Mouse (Mus musculus): Measurements from ENCODE around the gene Pard3b. TPM values are rescaled to one million over a fixed set of nuclear protein-coding genes. Genes with fewer than 3 reads are reported as not detected.

Pard3b gene
- polyA plus RNA-seq, 1 experiment, result 0.42 TPM

DNA sequence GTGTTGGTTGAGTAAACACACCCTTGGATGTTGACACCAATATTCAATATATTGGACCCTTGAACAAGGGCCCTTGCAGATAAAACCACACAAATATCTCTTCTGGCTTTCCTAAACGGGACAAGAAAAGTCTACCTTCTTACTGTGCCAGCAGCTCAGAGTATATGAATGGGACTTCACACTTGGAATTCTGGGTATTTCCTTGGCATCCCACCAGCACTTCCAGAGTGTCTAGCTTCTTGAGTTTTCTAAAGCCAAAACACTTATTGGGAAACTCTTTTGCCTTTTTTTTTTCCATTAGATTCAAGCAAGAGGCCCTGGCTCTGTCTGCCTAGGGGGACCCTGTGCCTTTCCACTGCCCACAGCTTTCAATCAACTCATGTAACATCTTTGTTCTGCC, 991.3 kb downstream of the Pard3b start:
- TF ChIP-seq POLR2A (IDR thresholded peaks at IDR 0.05; ENCODE audit: insufficient read depth, low read length) (no peak), CTCF (IDR thresholded peaks at IDR 0.05; ENCODE audit: low read depth, low read length) (no peak), EP300 (IDR thresholded peaks at IDR 0.05; ENCODE audit: insufficient read depth, low read depth, low read length) (no peak)
- no peak overlapping the region for H3K27ac ChIP-seq (ENCODE audit: insufficient read depth, low read length)
- no peaks in the 10 kb centered on the region; the same call in 1 of the 2 replicates for H3K27me3 ChIP-seq (ENCODE audit: control insufficient read depth, insufficient read depth, low read length, poor library complexity, severe bottlenecking)
- no peaks in the 10 kb centered on the region for H3K36me3 ChIP-seq (ENCODE audit: control insufficient read depth, insufficient read depth, low read length, poor library complexity, severe bottlenecking)
- no peaks in the 10 kb centered on the region; the same call in 1 of the 2 replicates for H3K9me3 ChIP-seq (replicated peaks; ENCODE audit: control insufficient read depth, insufficient read depth, low read length, poor library complexity, severe bottlenecking)
- H3K9ac ChIP-seq (ENCODE audit: low read depth, poor library complexity, severe bottlenecking), result no peak overlapping the region
- H3K4me3 ChIP-seq (ENCODE audit: low read depth, low read length), result no peak overlapping the region
- H3K4me1 ChIP-seq (ENCODE audit: control insufficient read depth, insufficient read depth, low read length), result no peaks in the 10 kb centered on the region

DNA sequence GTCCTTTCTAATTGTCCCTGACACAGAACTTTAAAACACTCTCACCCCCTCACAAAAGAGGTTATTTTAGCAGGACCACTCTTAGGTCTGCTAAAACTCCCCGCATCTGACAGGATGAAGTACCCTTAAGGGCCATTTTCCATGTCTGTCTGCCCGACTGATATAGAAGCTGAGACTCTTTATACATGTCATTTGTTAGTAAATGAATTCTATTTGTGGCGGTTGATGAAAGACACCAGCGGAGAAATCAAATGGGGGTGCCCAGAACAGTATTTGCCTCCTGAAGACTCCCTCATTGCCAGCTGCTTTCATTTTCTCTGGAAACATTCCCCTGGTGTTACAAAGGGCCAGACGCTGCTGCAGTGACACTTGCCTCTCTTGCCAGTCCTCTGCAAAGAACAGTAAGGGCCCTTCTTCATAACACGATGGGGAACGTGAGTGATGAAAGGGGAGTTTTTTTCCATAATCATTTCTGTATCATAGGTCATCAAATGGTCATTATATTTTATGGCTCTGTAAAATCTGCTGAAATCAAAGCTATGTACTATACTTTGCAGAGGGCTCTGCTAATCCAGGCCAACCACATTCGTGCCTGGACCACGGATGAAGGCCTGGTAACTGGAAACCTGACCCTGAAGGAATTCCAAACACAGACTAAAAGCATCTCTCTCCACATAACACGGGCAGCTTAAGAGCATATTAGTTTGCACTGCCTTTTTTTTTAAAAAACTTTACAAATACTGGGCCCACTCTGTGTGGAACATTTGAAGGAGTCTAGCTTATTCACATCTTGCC, 993.1 kb downstream of the Pard3b start:
- TF ChIP-seq EP300 (IDR thresholded peaks at IDR 0.05; ENCODE audit: insufficient read depth, low read depth, low read length) (no peak), POLR2A (IDR thresholded peaks at IDR 0.05; ENCODE audit: insufficient read depth, low read length) (no peak), CTCF (IDR thresholded peaks at IDR 0.05; ENCODE audit: low read depth, low read length) (no peak)
- H3K9me3 ChIP-seq (replicated peaks; ENCODE audit: control insufficient read depth, insufficient read depth, low read length, poor library complexity, severe bottlenecking), result no peaks in the 10 kb centered on the region; the same call in 1 of the 2 replicates
- no peaks in the 10 kb centered on the region for H3K27me3 ChIP-seq (ENCODE audit: control insufficient read depth, insufficient read depth, low read length, poor library complexity, severe bottlenecking)
- no peak overlapping the region for H3K9ac ChIP-seq (ENCODE audit: low read depth, poor library complexity, severe bottlenecking)
- no peak overlapping the region for H3K4me3 ChIP-seq (ENCODE audit: low read depth, low read length)
- no peaks in the 10 kb centered on the region for H3K36me3 ChIP-seq (ENCODE audit: control insufficient read depth, insufficient read depth, low read length, poor library complexity, severe bottlenecking)
- no peak overlapping the region for H3K27ac ChIP-seq (ENCODE audit: insufficient read depth, low read length)
- no peaks in the 10 kb centered on the region for H3K4me1 ChIP-seq (ENCODE audit: control insufficient read depth, insufficient read depth, low read length)

DNA sequence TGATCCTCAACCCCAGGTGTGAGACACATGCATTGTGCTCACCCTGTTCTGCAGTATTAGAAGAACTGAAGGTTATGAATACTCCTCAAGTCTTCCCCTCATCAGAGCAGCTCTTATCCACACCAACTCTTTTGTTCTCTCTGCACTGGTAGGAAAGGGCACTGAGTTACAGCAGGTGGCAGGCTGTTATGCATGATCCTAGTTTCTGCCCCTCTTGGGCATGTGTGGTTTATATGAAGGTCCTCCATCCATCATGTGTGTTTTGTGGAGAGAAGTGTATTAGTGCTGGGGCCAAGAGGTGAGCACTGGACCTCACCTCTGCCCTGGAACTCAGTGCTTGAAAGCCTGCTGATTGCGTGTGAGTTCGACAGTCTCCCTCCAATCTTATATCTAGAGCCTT, 994.3 kb downstream of the Pard3b start:
- no peak overlapping the region for H3K9ac ChIP-seq (ENCODE audit: low read depth, poor library complexity, severe bottlenecking)
- H3K27me3 ChIP-seq (ENCODE audit: control insufficient read depth, insufficient read depth, low read length, poor library complexity, severe bottlenecking), result no peaks in the 10 kb centered on the region
- H3K4me1 ChIP-seq (ENCODE audit: control insufficient read depth, insufficient read depth, low read length), result no peaks in the 10 kb centered on the region
- H3K4me3 ChIP-seq (ENCODE audit: low read depth, low read length), result no peak overlapping the region
- no peaks in the 10 kb centered on the region; the same call in 1 of the 2 replicates for H3K9me3 ChIP-seq (replicated peaks; ENCODE audit: control insufficient read depth, insufficient read depth, low read length, poor library complexity, severe bottlenecking)
- no peak for TF ChIP-seq POLR2A (IDR thresholded peaks at IDR 0.05; ENCODE audit: insufficient read depth, low read length)
- no peak for TF ChIP-seq EP300 (IDR thresholded peaks at IDR 0.05; ENCODE audit: insufficient read depth, low read depth, low read length)
- TF ChIP-seq CTCF (IDR thresholded peaks at IDR 0.05; ENCODE audit: low read depth, low read length), result no peak
- no peak overlapping the region for H3K27ac ChIP-seq (ENCODE audit: insufficient read depth, low read length)
- H3K36me3 ChIP-seq (ENCODE audit: control insufficient read depth, insufficient read depth, low read length, poor library complexity, severe bottlenecking), result no peaks in the 10 kb centered on the region

DNA sequence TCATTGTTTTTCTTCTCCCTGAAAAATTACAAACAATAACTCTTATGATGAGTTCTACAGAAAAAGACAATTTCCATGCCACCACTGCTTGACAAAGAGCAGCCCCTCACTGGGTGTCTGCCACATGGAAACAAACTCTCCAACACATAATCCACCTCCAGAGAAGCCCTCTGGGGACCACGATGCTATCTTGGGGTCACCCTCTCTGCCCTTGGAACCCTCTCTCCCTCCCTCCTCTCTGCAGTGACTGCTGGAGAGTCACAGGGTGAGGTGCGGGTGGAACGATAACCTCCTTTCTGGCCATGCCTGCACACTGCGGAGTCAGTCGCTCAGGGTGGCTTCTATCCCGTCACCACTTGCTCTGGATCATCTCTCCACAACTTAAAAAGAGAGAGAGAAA, 996.6 kb downstream of the Pard3b start:
- Histone ChIP-seq H3K9me3 (replicated peaks; ENCODE audit: control insufficient read depth, insufficient read depth, low read length, poor library complexity, severe bottlenecking) (no peaks in the 10 kb centered on the region; the same call in 1 of the 2 replicates), H3K4me3 (ENCODE audit: low read depth, low read length) (no peak overlapping the region), H3K27ac (ENCODE audit: insufficient read depth, low read length) (no peak overlapping the region), H3K9ac (ENCODE audit: low read depth, poor library complexity, severe bottlenecking) (no peak overlapping the region), H3K27me3 (ENCODE audit: control insufficient read depth, insufficient read depth, low read length, poor library complexity, severe bottlenecking) (no peaks in the 10 kb centered on the region), H3K36me3 (ENCODE audit: control insufficient read depth, insufficient read depth, low read length, poor library complexity, severe bottlenecking) (no peaks in the 10 kb centered on the region), H3K4me1 (ENCODE audit: control insufficient read depth, insufficient read depth, low read length) (no peaks in the 10 kb centered on the region)
- TF ChIP-seq EP300 (IDR thresholded peaks at IDR 0.05; ENCODE audit: insufficient read depth, low read depth, low read length) (no peak), POLR2A (IDR thresholded peaks at IDR 0.05; ENCODE audit: insufficient read depth, low read length) (no peak), CTCF (IDR thresholded peaks at IDR 0.05; ENCODE audit: low read depth, low read length) (no peak)

DNA sequence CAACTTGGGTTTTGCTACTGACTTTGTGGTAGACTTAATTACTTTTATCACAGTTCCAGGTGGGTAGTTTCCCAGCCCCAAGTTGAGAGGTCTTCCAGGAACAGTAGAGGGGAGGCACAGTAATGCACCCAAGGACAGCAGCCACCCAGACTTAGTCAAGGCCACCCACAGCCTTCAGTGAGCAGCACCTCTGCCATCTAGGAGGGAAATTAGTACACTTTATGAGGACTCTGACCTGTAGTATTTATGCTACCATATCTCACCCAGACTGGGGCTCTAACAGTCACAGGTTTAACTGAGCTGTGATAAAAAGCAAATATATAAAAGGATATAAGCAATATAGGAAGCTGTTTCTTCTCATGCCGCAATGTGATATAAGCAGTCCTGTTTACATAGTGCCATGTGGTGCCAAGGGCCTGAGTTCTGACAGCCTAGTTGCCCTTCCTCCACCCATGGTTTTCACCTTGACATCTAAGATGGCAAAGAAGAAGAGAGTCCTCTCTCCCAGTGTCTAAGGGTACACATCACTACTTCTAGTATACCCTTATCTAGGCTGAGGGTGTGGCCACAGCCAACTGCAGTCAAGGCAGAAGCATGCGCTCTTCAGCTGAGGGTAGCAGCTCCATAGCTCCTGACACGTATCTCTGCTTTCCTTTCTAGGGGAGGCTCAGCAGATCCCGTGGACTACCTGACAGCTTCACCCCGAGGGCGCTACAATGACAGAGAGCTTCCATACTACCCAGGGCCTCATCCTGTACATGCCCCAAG, 998.5 kb downstream of the Pard3b start:
- H3K27me3 ChIP-seq (ENCODE audit: control insufficient read depth, insufficient read depth, low read length, poor library complexity, severe bottlenecking), result no peaks in the 10 kb centered on the region
- H3K27ac ChIP-seq (ENCODE audit: insufficient read depth, low read length), result no peak overlapping the region
- no peak for TF ChIP-seq CTCF (IDR thresholded peaks at IDR 0.05; ENCODE audit: low read depth, low read length)
- no peak for TF ChIP-seq POLR2A (IDR thresholded peaks at IDR 0.05; ENCODE audit: insufficient read depth, low read length)
- no peak for TF ChIP-seq EP300 (IDR thresholded peaks at IDR 0.05; ENCODE audit: insufficient read depth, low read depth, low read length)
- no peak overlapping the region for H3K9ac ChIP-seq (ENCODE audit: low read depth, poor library complexity, severe bottlenecking)
- no peak overlapping the region for H3K4me3 ChIP-seq (ENCODE audit: low read depth, low read length)
- no peaks in the 10 kb centered on the region; the same call in 1 of the 2 replicates for H3K9me3 ChIP-seq (replicated peaks; ENCODE audit: control insufficient read depth, insufficient read depth, low read length, poor library complexity, severe bottlenecking)
- H3K4me1 ChIP-seq (ENCODE audit: control insufficient read depth, insufficient read depth, low read length), result no peaks in the 10 kb centered on the region
- no peaks in the 10 kb centered on the region for H3K36me3 ChIP-seq (ENCODE audit: control insufficient read depth, insufficient read depth, low read length, poor library complexity, severe bottlenecking)

All from ES-Bruce4 (cell line).